Mouse (Mus musculus) forebrain, embryonic 12.5 days (tissue): ENCODE results near the gene Dzip1l. TPM values are rescaled to one million over a fixed set of nuclear protein-coding genes. Genes with fewer than 3 reads are reported as not detected.

Experiments used
- ATAC-seq: fragments of 200-750 bp; cut with Nextera tagmentation; 2 replicates; pipeline ENCODE4 v1.8.0; 2017; ENCODE audit warnings: moderate TSS enrichment; ENCODE audit not compliant: low FRiP score
- H3K27ac ChIP-seq: fragments of 300-500 bp; sonication (generic); 2 replicates; pipeline ENCODE4 v1.5.1; 2016; ENCODE audit warnings: mild to moderate bottlenecking
- H3K27me3 ChIP-seq: fragments of 300-500 bp; sonication (generic); 2 replicates; pipeline ENCODE4 v1.6.1; 2016; ENCODE audit warnings: mild to moderate bottlenecking
- H3K36me3 ChIP-seq: fragments of 300-500 bp; sonication (generic); replicated peaks from 2 replicates; pipeline ENCODE4 v1.6.1; 2016; ENCODE audit warnings: mild to moderate bottlenecking
- H3K4me1 ChIP-seq: fragments of 300-500 bp; sonication (generic); 2 replicates; pipeline ENCODE4 v1.6.1; 2016
- H3K4me2 ChIP-seq: fragments of 300-500 bp; sonication (generic); 2 replicates; pipeline ENCODE4 v1.6.1; 2016; ENCODE audit warnings: mild to moderate bottlenecking, moderate library complexity
- H3K4me3 ChIP-seq: fragments of 300-500 bp; sonication (generic); replicated peaks from 2 replicates; pipeline ENCODE4 v1.5.1; 2016; ENCODE audit warnings: mild to moderate bottlenecking
- H3K9ac ChIP-seq: fragments of 300-500 bp; sonication (generic); 2 replicates; pipeline ENCODE4 v1.6.1; 2016; ENCODE audit warnings: mild to moderate bottlenecking
- H3K9me3 ChIP-seq: fragments of 300-500 bp; sonication (generic); 2 replicates; pipeline ENCODE4 v1.6.1; 2016
- WGBS: fragments of 180-500 bp; shearing (Covaris S2); methylation state at CpG from one replicate; pipeline ENCODE4 v1.1.7; 2016; 5-methylcytosine and 5-hydroxymethylcytosine counted together
- polyA plus RNA-seq: library from polyadenylated mRNA; unstranded; fragments of >200 nt; fragmentation: Nextera tagmentation; extraction: Ambion mirVana; gene quantifications from 2 replicates; pipeline ENCODE4 v1.2.1, GENCODE M21; 2016

Gene Dzip1l
- polyA plus RNA-seq, 1 experiment from 2014 or later: 20.6 TPM

DNA sequence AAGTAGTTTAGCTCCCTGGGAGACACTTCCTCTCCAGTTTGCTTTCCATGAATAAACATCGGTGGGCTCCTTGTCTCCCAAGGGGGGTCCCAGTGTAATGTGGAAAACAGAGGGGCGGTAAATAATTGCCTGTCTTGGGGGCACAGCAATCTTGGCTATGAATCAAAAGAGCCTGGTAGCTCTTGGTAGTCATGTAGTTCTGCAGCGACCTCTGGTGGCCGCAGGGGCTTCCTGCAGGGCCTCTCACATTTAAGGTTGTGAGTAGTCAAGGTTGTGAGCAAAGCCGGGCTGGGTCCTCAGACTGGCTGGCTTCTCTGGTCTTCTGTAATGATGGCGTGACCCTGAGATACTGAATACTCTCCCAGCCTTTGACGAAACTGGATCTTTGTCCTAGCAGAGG, 33.1 kb downstream of the Dzip1l start:
- no peak overlapping the region for H3K9ac ChIP-seq
- no peaks in the 10 kb centered on the region for H3K4me1 ChIP-seq
- H3K9me3 ChIP-seq: no peaks in the 10 kb centered on the region
- no peaks in the 10 kb centered on the region for H3K27me3 ChIP-seq
- no peak overlapping the region for H3K4me2 ChIP-seq
- WGBS: 32% methylated on average over 7 of the region's 7 CpGs
- ATAC-seq: no peak
- no peak overlapping the region; the same call in 1 of the 2 replicates for H3K27ac ChIP-seq
- H3K36me3 ChIP-seq: peaks cover 61% of the 10 kb centered on the region
- H3K4me3 ChIP-seq: no peak overlapping the region

DNA sequence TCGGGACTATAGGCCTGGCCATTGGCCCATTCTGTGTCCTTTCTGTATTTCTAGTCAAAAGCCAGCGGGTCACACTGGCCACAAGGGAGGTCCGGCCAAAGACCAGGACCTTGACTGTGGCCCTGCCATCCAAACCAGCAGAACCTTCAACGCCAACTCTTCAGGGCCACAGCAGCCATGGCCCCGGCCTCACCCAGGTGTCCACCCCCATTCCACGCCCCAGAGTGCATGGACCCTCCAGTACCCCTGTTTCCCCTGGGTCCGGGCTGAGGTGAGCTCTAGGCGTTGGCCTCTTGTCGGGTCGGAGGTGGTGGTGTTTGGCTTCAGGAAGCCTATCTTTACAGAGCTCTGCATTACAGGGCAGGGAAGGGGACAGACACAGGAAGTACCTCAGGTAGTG, 33.6 kb downstream of the Dzip1l start:
- Histone ChIP-seq H3K4me2 (no peak overlapping the region), H3K27me3 (no peaks in the 10 kb centered on the region), H3K27ac (no peak overlapping the region), H3K36me3 (peaks cover 66% of the 10 kb centered on the region), H3K4me1 (no peaks in the 10 kb centered on the region), H3K9ac (no peak overlapping the region), H3K4me3 (no peak overlapping the region), H3K9me3 (no peaks in the 10 kb centered on the region)
- ATAC-seq: no peak
- WGBS: 91% methylated on average over 10 of the region's 10 CpGs

DNA sequence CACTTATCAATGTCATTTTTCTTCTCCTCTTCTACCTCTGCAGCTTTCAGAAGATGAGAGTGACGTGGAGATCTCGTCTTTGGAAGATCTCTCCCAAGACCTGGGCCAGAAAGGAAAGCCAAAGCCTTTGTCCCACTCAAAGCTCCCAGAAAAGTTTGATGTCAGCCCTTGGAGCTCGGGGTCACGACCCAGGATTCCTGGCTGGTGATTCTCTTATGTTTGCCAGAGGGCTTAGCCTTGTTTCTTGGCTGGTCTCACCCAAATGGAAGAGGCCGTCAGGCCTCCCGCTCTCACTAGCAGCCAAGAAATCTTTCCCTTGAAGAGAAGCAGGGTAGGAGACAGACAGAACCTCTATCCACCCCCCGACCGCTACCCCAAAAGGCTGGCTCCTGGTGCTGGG, 38.3 kb downstream of the Dzip1l start:
- no peak overlapping the region for H3K27ac ChIP-seq
- no peak overlapping the region for H3K9ac ChIP-seq
- H3K4me3 ChIP-seq: no peak overlapping the region
- H3K9me3 ChIP-seq: no peaks in the 10 kb centered on the region
- no peak for ATAC-seq
- 85% methylated on average over 8 of the region's 8 CpGs for WGBS
- no peak overlapping the region for H3K4me2 ChIP-seq
- H3K36me3 ChIP-seq: peaks cover 61% of the 10 kb centered on the region
- no peaks in the 10 kb centered on the region for H3K4me1 ChIP-seq
- no peaks in the 10 kb centered on the region for H3K27me3 ChIP-seq

DNA sequence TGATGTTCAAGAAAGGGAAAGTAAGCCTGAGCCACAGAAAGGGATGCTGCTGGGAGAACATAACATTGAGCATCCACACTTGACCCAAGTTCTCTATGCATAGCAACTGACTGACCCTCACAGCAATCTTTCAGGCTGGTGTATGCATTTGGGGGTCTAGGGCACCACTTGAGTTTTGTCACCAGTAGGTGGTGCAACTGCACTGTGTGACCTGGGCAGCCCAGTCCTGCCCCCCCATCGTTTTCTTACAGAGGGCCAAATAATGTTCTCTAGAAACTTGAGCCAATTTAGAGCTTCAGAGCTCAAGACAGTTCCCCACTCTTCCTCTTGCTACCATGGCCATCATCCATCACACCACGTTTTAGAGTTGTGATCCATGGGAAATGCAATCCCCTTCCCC, 42.3 kb downstream of the Dzip1l start:
- no peak overlapping the region for H3K4me2 ChIP-seq
- H3K36me3 ChIP-seq: peaks cover 29% of the 10 kb centered on the region
- no peak for ATAC-seq

DNA sequence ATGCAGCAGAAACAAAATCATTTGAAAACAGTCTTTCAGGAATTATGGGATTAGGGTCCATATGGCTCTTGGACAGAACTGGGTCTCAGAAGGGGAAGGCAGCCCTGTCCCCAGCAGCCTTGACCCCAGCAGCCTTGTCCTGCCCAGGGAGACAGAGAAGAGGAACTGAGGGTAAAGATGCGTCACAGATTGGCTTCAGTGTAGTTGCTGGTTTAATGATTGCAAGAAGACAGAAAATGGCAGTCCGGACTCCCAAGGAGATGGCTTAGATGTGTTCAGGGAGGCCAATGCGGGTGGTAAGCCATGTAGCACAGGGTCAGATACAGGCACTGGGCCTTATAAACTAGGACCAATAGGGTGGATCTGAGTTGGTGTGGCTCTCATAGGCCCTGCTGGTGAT, 46.4 kb downstream of the Dzip1l start:
- H3K9me3 ChIP-seq: no peaks in the 10 kb centered on the region
- no peak overlapping the region for H3K9ac ChIP-seq
- H3K4me1 ChIP-seq: no peaks in the 10 kb centered on the region
- H3K4me2 ChIP-seq: no peak overlapping the region
- WGBS: 88% methylated on average over 3 of the region's 3 CpGs
- no peak overlapping the region for H3K4me3 ChIP-seq
- H3K36me3 ChIP-seq: no peaks in the 10 kb centered on the region; the same call in 1 of the 2 replicates
- H3K27me3 ChIP-seq: no peaks in the 10 kb centered on the region
- no peak for ATAC-seq
- no peak overlapping the region for H3K27ac ChIP-seq

More for the DNA sequence above, 42.3 kb downstream of the Dzip1l start:
- H3K9me3 ChIP-seq: no peaks in the 10 kb centered on the region
- H3K27me3 ChIP-seq: no peaks in the 10 kb centered on the region
- no peak overlapping the region for H3K9ac ChIP-seq
- 31% methylated on average over 2 of the region's 2 CpGs for WGBS
- no peak overlapping the region for H3K4me3 ChIP-seq
- no peaks in the 10 kb centered on the region for H3K4me1 ChIP-seq
- H3K27ac ChIP-seq: no peak overlapping the region

DNA sequence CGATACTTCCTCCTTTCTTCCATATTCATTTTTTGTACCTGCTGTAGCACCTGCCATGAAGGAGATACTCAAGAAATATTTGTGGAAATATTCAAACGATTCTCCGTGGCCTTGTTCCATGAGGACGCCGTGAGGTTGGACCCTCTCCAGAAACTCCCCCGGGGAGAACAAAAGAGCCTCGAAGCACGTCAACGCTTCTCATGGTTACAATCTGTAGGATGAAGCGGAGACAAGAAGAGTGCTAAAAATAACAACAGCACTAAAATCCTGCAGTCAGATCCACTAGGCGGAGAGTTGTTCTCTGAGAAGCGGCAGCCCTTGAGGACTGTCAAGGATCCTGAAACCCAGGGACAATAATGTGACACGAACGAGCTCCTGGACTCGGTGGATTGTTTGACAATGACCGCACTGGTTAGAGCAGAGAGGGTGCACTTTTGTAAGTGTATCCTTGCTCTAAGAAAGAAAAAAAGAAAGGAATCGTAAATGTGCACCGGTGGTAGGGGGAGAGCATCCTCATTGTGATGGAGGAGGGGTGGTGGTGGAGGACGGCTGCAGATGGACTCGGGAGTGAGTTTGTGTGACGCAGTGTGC, 52.8 kb downstream of the Dzip1l start:
- no peak overlapping the region for H3K4me3 ChIP-seq
- H3K27me3 ChIP-seq: no peaks in the 10 kb centered on the region
- no peak for ATAC-seq
- H3K4me1 ChIP-seq: no peaks in the 10 kb centered on the region; the same call in 1 of the 2 replicates
- H3K36me3 ChIP-seq: no peaks in the 10 kb centered on the region
- WGBS: 83% methylated on average over 21 of the region's 21 CpGs
- H3K9me3 ChIP-seq: no peaks in the 10 kb centered on the region
- no peak overlapping the region for H3K4me2 ChIP-seq
- no peak overlapping the region for H3K9ac ChIP-seq
- no peak overlapping the region for H3K27ac ChIP-seq

DNA sequence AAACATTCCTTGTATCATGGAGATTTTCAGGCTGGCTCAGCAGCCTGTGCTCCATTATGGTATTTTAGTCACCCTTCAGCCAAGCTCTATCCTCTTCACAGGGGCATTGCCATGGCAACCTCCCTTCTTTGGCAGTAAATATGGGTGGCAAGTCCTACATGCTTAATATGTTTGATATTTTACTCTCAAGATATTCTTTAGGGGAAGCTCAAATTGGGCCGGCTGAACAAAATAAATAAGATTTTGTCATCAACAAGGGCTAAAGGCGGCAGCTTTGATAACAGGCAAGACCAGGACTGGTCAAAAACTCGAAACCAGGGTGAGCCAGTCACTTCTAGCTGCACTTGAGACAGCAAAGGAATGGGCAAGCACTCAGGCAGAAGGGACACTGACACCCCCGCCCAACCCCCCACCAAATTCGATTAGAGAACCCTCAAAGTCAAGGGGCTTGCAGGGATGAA, 55.8 kb downstream of the Dzip1l start:
- no peaks in the 10 kb centered on the region; the same call in 1 of the 2 replicates for H3K4me1 ChIP-seq
- no peak overlapping the region for H3K9ac ChIP-seq
- H3K9me3 ChIP-seq: no peaks in the 10 kb centered on the region
- H3K4me2 ChIP-seq: no peak overlapping the region
- WGBS: 74% methylated on average over 5 of the region's 5 CpGs
- no peaks in the 10 kb centered on the region for H3K36me3 ChIP-seq
- H3K27ac ChIP-seq: no peak overlapping the region
- no peak overlapping the region for H3K4me3 ChIP-seq
- ATAC-seq: no peak
- H3K27me3 ChIP-seq: no peaks in the 10 kb centered on the region

DNA sequence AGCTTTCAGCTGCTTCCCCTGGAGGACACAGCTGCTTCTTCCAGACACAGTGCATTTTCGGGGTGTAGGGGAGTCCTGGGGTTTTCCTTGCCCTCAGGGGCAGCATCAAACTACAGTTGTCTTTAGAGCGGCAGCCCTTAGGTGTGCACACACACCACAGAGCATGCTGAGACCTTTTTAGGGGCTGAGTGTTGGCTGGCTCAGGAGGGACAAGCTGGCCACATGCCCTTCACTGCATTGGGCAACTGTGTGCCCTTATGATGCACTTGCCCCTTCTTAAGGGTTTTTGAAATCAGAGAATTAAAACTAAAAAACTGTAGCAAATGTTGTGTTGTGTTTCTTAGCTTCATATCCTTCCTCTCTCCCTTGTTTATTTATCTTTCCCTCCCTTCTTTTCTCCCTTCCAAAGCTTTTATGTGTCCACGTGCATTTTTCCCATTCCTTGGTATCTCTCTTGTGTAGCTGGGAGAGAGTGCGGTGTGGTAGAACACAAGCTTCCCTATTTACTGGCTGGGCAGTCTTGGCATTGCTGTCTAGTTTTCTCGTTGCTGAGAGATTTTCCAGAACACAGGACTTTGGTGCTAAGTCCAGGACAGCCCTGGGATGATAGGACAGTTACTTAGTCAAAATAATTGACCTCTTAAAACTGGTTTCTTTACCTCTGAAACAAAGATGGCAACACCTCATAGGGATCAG, 56.4 kb downstream of the Dzip1l start:
- WGBS: 82% methylated on average over 5 of the region's 5 CpGs
- no peak for ATAC-seq
- H3K4me1 ChIP-seq: no peaks in the 10 kb centered on the region; the same call in 1 of the 2 replicates

DNA sequence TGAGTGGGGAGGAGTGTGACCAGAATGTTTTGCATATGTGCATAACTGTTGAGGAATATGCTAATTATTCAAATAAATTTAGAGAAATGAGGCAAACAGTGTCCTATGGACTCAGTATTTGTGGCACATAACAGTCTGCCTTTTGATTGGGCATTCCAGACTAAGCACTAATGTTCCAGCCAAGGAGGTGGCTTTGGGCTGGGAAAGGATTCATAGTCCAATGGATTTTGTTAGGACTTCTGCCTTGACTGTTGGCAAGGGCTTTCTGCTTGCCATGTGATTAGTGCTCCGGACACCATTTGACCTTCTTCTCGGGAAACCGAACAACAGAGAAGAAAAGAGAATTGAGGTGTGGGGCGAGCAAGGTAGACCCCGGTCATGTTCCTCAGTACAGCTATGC, 60.5 kb downstream of the Dzip1l start:
- 94% methylated on average over 5 of the region's 5 CpGs for WGBS
- H3K9ac ChIP-seq: no peak overlapping the region
- H3K9me3 ChIP-seq: no peaks in the 10 kb centered on the region
- H3K27me3 ChIP-seq: no peaks in the 10 kb centered on the region
- no peak overlapping the region for H3K4me2 ChIP-seq
- no peak for ATAC-seq
- H3K4me3 ChIP-seq: no peak overlapping the region
- no peak overlapping the region for H3K27ac ChIP-seq
- H3K4me1 ChIP-seq: no peaks in the 10 kb centered on the region; the same call in 1 of the 2 replicates
- no peaks in the 10 kb centered on the region for H3K36me3 ChIP-seq

More for the DNA sequence above, 56.4 kb downstream of the Dzip1l start:
- Histone ChIP-seq H3K9me3 (no peaks in the 10 kb centered on the region), H3K9ac (no peak overlapping the region), H3K4me3 (no peak overlapping the region), H3K4me2 (no peak overlapping the region), H3K27ac (no peak overlapping the region), H3K27me3 (no peaks in the 10 kb centered on the region), H3K36me3 (no peaks in the 10 kb centered on the region)

DNA sequence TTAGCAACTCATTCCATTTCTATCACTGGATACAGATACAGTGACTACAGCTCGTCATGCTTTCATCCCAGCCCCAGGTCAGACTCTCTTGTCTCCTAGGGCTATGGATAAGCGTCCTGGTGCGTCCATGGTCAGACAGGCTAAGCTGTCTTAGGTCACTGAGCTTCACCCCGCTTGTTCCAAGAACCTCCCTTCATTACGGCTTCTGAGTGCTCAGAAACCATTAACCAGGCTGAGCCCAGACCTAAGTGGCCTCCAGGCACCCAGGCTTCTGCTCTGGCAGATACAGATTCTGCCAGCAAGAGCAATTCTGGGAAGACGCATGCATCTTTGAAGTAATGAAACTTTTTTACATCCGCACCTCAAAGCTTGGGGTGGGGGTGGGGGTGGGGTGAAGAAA, 61.1 kb downstream of the Dzip1l start:
- ATAC-seq: no peak
- no peaks in the 10 kb centered on the region for H3K27me3 ChIP-seq
- 90% methylated on average over 7 of the region's 7 CpGs for WGBS

DNA sequence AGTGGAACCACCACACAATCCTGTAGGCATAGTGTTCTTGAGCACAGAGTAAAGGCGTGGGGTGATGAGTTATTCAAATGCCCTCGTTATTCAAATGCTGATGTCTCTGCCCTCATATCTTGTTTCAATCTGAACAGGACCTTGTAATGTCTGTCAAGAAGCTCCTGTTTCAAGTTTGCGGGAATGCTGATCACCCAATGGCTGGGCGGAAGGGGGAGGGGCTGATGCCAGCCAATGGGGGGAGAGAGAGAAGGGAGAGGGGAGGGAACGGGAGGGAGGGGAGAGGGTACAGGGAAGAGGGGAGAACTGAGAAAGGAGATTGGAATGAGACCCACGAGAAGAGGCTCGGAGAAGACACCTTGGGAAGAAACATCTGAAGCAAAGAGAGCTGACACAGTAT, 65.7 kb downstream of the Dzip1l start:
- Histone ChIP-seq H3K4me2 (no peak overlapping the region), H3K4me1 (no peaks in the 10 kb centered on the region), H3K9me3 (no peaks in the 10 kb centered on the region), H3K27me3 (no peaks in the 10 kb centered on the region), H3K9ac (no peak overlapping the region), H3K27ac (no peak overlapping the region), H3K4me3 (no peak overlapping the region), H3K36me3 (no peaks in the 10 kb centered on the region)
- 75% methylated on average over 7 of the region's 7 CpGs for WGBS
- no peak for ATAC-seq

More for the DNA sequence above, 61.1 kb downstream of the Dzip1l start:
- H3K36me3 ChIP-seq: no peaks in the 10 kb centered on the region
- H3K4me3 ChIP-seq: no peak overlapping the region
- no peaks in the 10 kb centered on the region for H3K9me3 ChIP-seq
- no peak overlapping the region for H3K27ac ChIP-seq
- no peak overlapping the region for H3K4me2 ChIP-seq
- H3K4me1 ChIP-seq: no peaks in the 10 kb centered on the region
- no peak overlapping the region for H3K9ac ChIP-seq

DNA sequence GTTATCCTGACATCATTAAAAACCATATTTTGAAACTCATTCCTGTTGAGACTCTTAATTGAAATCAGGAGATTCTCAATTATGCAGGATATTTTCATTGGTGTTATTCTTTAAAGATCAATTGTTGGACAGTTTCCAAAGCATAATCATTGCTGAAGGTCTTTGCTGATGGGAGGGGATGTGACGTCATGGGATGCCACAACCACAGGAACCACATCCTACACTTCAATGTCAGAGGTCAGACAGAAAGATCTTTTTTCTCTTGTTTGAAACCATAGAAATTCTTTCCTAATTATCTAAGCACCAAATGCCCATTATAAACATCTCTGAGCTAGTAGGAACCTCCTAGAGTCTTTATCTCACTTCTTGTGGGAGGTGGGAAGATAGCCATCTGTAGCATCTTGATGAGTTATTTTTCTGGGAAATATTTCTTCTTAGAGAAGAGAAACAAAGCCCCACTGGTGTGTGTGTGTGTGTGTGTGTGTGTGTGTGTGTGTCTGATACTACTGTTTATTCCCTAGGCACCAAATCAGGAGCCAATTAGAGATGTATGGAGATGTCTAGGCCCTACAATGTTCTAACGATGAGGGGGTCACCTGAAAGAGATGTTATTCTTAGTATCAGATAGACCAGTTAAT, 70.6 kb downstream of the Dzip1l start:
- no peak for ATAC-seq
- Histone ChIP-seq H3K4me3 (no peak overlapping the region), H3K4me2 (no peak overlapping the region), H3K9ac (no peak overlapping the region), H3K27me3 (no peaks in the 10 kb centered on the region), H3K9me3 (no peaks in the 10 kb centered on the region), H3K4me1 (no peaks in the 10 kb centered on the region), H3K36me3 (no peaks in the 10 kb centered on the region), H3K27ac (no peak overlapping the region)
- WGBS: 84% methylated on average over 2 of the region's 2 CpGs
